Mouse (Mus musculus) forebrain, postnatal 0 days (tissue): Measurements from ENCODE around the gene Fis1. TPM values are rescaled to one million over a fixed set of nuclear protein-coding genes. Genes with fewer than 3 reads are reported as not detected.

Experiments
- ATAC-seq: fragments of 200-750 bp; cut with Nextera tagmentation; 2 replicates; pipeline ENCODE4 v1.8.0; 2017; ENCODE audit warnings: mild to moderate bottlenecking, moderate library complexity
- DNase-seq: peaks from one replicate; pipeline ENCODE4 v3.0.0-alpha.2; 2015
- H3K27ac ChIP-seq: fragments of 300-500 bp; sonication (generic); 2 replicates; pipeline ENCODE4 v1.5.1; 2014; ENCODE audit warnings: low read depth, mild to moderate bottlenecking, antibody characterized with exemption, low read length, moderate library complexity, mixed read lengths
- H3K27me3 ChIP-seq: fragments of 300-500 bp; sonication (generic); 2 replicates; pipeline ENCODE4 v1.6.1; 2014; ENCODE audit warnings: mild to moderate bottlenecking, low read length, mixed read lengths; ENCODE audit not compliant: insufficient read depth
- H3K36me3 ChIP-seq: fragments of 300-500 bp; sonication (generic); 2 replicates; pipeline ENCODE4 v1.6.1; 2014; ENCODE audit warnings: mild to moderate bottlenecking, moderate library complexity; ENCODE audit not compliant: insufficient read depth
- H3K4me1 ChIP-seq: fragments of 300-500 bp; sonication (generic); 2 replicates; pipeline ENCODE4 v1.6.1; 2014; ENCODE audit warnings: antibody characterized with exemption; ENCODE audit not compliant: insufficient read depth
- H3K4me2 ChIP-seq: fragments of 300-500 bp; sonication (generic); 2 replicates; pipeline ENCODE4 v1.6.1; 2014; ENCODE audit warnings: low read depth, mild to moderate bottlenecking, moderate library complexity
- H3K4me3 ChIP-seq: fragments of 300-500 bp; sonication (generic); 2 replicates; pipeline ENCODE4 v1.5.1; 2014; ENCODE audit warnings: low read depth, low read length, mixed read lengths
- H3K9ac ChIP-seq: fragments of 300-500 bp; sonication (generic); 2 replicates; pipeline ENCODE4 v1.6.1; 2014; ENCODE audit warnings: mild to moderate bottlenecking
- H3K9me3 ChIP-seq: fragments of 300-500 bp; sonication (generic); 2 replicates; pipeline ENCODE4 v1.6.1; 2016; ENCODE audit warnings: low read length
- CTCF ChIP-seq: sonication (generic); IDR thresholded peaks from 2 replicates; pipeline ENCODE4 v1.5.1; 2016; ENCODE audit warnings: antibody characterized with exemption, control low read depth, low read depth
- WGBS: fragments of 180-500 bp; shearing (Covaris S2); extraction: QIAGEN DNeasy Blood & Tissue Kit; methylation state at CpG from one replicate; pipeline ENCODE4 v1.1.7; 2014; 5-methylcytosine and 5-hydroxymethylcytosine counted together
- polyA plus RNA-seq: library from polyadenylated mRNA; unstranded; fragments of >200 nt; fragmentation: Nextera tagmentation; extraction: Ambion mirVana; gene quantifications from 2 replicates; pipeline ENCODE4 v1.2.1, GENCODE M21; 2015
- total RNA-seq: library from RNA; depleted of rRNA; stranded (reverse); fragments of >200 nt; gene quantifications from 2 replicates; pipeline ENCODE4 v1.2.3, GENCODE M21; 2014; rRNA removed

Gene Fis1
- total RNA-seq (221 and 299 TPM in 2 replicates), polyA plus RNA-seq (377 and 441 TPM in 2 replicates)

DNA sequence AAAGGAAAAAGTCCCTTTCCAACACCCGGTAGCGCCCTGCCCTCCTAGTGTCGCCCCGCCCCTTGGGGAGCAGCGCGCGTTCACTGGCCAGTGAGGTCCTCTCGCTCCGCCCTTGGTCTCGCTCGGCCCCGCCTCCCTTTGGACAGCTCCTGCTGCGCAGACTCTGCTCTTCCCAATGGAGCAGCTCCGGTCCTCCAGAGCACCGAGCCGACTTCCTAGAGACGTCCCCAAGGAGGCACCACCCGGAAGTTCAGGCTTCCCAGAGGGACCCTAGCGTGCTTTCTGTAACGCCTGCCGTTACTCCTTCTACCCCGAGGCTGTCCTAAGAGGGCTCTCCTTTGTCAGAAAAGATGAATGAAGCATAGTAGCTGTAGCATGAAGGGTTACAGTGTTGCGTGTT, at the start of gene Fis1:
Fis1 (plus strand) TSS at position 261 of the 400 bp plus-strand sequence.
- Histone ChIP-seq H3K27me3 (no peaks in the 10 kb centered on the region), H3K9me3 (no peaks in the 10 kb centered on the region), H3K27ac (peak within 1 kb of the TSS; percentile 72), H3K4me2 (peak within 1 kb of the TSS; percentile 65), H3K4me1 (peaks cover 9% of the 10 kb centered on the region), H3K4me3 (peak within 1 kb of the TSS; percentile 53), H3K9ac (peak within 1 kb of the TSS; percentile 62), H3K36me3 (peaks cover 4% of the 10 kb centered on the region)
- 2% methylated on average over 23 of the region's 23 CpGs for WGBS
- peak; percentile 36 for TF ChIP-seq CTCF
- peak; percentile 100 for ATAC-seq
- DNase-seq = peak; percentile 97

DNA sequence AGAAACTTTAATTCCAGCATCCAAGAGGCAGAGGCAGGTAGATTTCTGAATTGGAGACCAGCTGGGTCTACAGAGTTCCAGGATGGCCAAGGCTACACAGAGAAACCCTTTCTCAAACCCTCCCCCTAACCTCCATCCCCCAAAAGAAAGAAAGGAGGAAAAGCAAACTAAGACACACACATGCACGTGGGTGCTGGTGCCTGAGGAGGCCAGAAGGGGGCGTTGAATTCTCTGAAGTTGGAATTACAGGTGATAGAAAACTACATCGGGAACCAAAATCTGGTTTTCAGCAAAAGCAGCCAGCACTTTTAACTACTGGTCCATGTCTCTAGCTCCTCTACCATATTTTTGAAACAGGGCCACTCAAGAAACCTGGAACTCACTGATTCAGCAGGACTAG, 48.5 kb upstream of the Fis1 start:
- no peak overlapping the region for H3K4me3 ChIP-seq
- no peak for TF ChIP-seq CTCF
- H3K9me3 ChIP-seq = no peaks in the 10 kb centered on the region
- ATAC-seq (no peak), DNase-seq (no peak)
- no peak overlapping the region for H3K4me2 ChIP-seq
- no peaks in the 10 kb centered on the region for H3K27me3 ChIP-seq
- no peaks in the 10 kb centered on the region for H3K36me3 ChIP-seq
- no peak overlapping the region for H3K27ac ChIP-seq
- no peaks in the 10 kb centered on the region; the same call in 1 of the 2 replicates for H3K4me1 ChIP-seq
- H3K9ac ChIP-seq = no peak overlapping the region
- WGBS = 55% methylated on average over 3 of the region's 3 CpGs

DNA sequence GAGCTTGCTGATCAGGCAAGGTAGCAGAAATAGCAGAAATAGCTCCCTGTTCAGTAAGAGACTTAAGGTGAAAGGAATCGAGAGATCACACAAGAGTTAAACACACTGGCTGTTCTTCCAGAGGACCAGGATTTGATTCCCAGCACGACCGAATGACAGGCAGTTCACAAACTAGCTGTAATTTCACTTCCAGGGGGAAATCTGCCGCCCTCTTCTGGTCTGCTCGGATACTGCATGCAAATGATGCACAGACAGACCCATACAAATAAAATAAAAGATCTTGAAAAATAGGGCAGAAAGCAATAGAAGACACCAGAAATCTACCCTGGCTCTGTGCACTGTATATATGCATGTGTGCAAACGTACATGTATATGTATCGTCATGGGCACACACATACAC, 47.4 kb upstream of the Fis1 start:
- no peak overlapping the region for H3K9ac ChIP-seq
- ATAC-seq = no peak

DNA sequence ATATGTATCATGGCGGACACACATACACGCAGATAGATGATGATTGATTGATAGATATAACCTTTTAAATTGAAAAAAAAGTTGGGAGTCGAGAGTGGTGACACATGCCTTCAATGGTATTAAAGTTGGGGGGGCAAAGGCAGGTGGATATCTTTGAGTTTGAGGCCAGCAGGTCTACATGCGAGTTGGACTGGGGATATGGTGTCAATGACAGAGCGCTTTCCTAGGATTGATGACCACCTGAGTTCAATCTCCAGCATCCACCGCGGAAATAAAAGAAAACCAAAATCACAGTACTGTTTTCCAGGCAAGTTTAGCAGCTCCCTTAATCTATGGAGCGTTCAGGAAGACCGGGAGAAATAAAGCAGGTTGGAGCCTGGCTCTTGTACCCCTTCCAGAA, 45.5 kb upstream of the Fis1 start:
- Histone ChIP-seq H3K9ac (peak overlapping the region; percentile 74), H3K9me3 (no peaks in the 10 kb centered on the region), H3K4me1 (no peaks in the 10 kb centered on the region; the same call in 1 of the 2 replicates), H3K36me3 (peaks cover 12% of the 10 kb centered on the region), H3K27ac (peak overlapping the region; percentile 42; the same call in 1 of the 2 replicates), H3K4me3 (peak overlapping the region; percentile 70), H3K27me3 (no peaks in the 10 kb centered on the region), H3K4me2 (peak overlapping the region; percentile 56)
- ATAC-seq (peak; percentile 21; the same call in 1 of the 2 replicates), DNase-seq (no peak)
- WGBS = 40% methylated on average over 9 of the region's 9 CpGs
- TF ChIP-seq CTCF = no peak

More for the DNA sequence above, 47.4 kb upstream of the Fis1 start:
- Histone ChIP-seq H3K4me2 (no peak overlapping the region), H3K9me3 (no peaks in the 10 kb centered on the region), H3K27me3 (no peaks in the 10 kb centered on the region), H3K27ac (no peak overlapping the region), H3K4me1 (no peaks in the 10 kb centered on the region; the same call in 1 of the 2 replicates), H3K36me3 (no peaks in the 10 kb centered on the region), H3K4me3 (no peak overlapping the region)
- DNase-seq = no peak
- TF ChIP-seq CTCF = peak; percentile 45; the same call in 1 of the 2 replicates
- WGBS = 52% methylated on average over 7 of the region's 7 CpGs

DNA sequence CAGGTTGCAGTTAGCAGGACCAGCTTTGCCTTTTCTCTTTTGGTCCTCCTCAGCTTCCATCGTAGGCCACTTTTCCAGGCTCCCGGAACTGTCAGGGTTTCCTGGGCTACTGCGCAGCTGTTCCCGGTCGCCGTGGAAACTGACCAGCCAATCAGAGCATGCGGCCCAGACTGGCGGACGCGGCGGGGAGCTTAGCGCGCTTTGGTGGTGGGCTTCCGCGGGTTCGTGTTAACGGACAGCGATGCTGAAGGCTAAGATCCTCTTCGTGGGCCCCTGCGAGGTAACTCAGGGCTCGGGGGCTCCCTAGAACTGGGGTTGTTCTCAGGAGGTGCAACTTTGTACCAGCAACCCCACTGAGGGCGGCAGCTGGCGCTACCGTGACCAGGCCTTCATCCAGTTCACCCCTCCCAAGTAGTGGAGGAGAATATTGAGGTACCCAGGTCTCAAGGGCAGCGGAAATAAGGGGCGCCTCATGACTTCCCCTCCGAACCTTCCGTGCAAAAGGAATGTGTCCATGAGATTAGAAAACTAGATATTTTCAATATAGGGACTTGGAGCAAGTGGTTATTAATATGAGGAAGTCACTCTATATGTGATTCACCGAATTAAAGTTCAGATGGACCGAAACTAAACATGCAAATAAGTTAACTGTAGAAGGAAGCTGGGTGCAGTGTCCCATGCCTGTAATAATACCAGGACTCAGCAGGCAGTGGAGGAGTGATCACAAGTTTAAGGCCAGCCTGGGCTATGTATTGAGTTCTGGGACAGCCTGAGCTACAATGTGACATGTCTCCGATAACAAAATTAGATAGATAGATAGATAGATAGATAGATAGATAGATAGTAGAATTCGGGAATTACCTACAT, 44.9 kb upstream of the Fis1 start, which contains the start of gene Ift22:
Ift22 (plus strand) TSS at position 160 of the 867 bp plus-strand sequence.
- Histone ChIP-seq H3K36me3 (peaks cover 19% of the 10 kb centered on the region), H3K27ac (peak within 1 kb of the TSS; percentile 42), H3K4me2 (peak within 1 kb of the TSS; percentile 56), H3K27me3 (no peaks in the 10 kb centered on the region), H3K4me3 (peak within 1 kb of the TSS; percentile 70), H3K4me1 (no peaks in the 10 kb centered on the region; the same call in 1 of the 2 replicates), H3K9ac (peak within 1 kb of the TSS; percentile 74), H3K9me3 (no peaks in the 10 kb centered on the region)
- WGBS = 9% methylated on average over 32 of the region's 32 CpGs
- ATAC-seq = peak; percentile 99
- DNase-seq = peak; percentile 94
- TF ChIP-seq CTCF = no peak

DNA sequence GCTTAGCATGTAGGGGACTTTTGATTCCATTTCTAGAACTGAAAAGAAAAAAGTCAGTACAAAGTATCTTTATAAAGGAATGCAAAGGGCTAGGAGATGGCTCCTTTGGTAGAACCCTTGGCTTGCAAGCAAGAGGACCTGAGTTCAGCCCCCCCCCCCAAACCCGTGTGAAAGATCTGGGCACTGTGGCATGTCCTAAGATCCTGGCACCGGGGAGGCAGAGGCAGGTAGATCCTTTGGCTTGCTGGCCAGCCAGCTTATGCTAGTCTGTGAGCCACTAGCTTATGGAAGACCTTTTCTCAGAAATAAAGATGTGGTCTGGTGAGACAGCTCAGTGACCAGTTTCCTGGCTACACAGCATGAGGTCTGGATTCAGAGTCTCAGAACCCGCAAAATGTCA, 38.9 kb upstream of the Fis1 start:
- no peaks in the 10 kb centered on the region for H3K4me1 ChIP-seq
- peaks cover 31% of the 10 kb centered on the region for H3K36me3 ChIP-seq
- 91% methylated on average over 3 of the region's 3 CpGs for WGBS
- no peaks in the 10 kb centered on the region for H3K27me3 ChIP-seq
- H3K4me2 ChIP-seq = no peak overlapping the region
- H3K9ac ChIP-seq = no peak overlapping the region
- TF ChIP-seq CTCF = no peak
- H3K9me3 ChIP-seq = no peaks in the 10 kb centered on the region
- DNase-seq (no peak), ATAC-seq (no peak)
- H3K27ac ChIP-seq = no peak overlapping the region
- H3K4me3 ChIP-seq = no peak overlapping the region
